Comparison of ENCODE assay signal across 15 mouse cellular contexts in genomic region chr5:106705162-106705561, GRCm38 (mm10). TPM values are rescaled to one million over a fixed set of nuclear protein-coding genes. Genes with fewer than 3 reads are reported as not detected.
A peak's percentile ranks its signal among the peaks of the same experiment; 100 is the strongest.
DNase-seq lines count a peak whose midpoint lies in the region; ATAC-seq and TF ChIP-seq lines count a peak whose summit lies in the region.
"Had no signal": no experiment of that assay in that cellular context is flagged by ENCODE, and none has a peak within 500 bp of the region (broad histone marks: within the 10 kb centered on the region; RNA-seq: fewer than 3 reads in every experiment).

No protein-coding gene starts in this region.

- peak; percentile 74 for ATAC-seq in erythroblast, adult 5-6 weeks (replicated peaks; ENCODE audit: low FRiP score, poor library complexity, severe bottlenecking)
- ATAC-seq in liver, embryonic 14.5 days (ENCODE audit: insufficient read depth) = peak; percentile 76
- ATAC-seq: hindbrain, postnatal 0 days; midbrain, embryonic 16.5 days had no signal

- H3K4me2 ChIP-seq in liver, embryonic 14.5 days (ENCODE audit: low read depth) = peak overlapping the region; percentile 57
- H3K4me2 ChIP-seq: embryonic facial prominence, embryonic 15.5 days had no signal

- H3K27me3 ChIP-seq in liver, embryonic 14.5 days (ENCODE audit: control insufficient read depth, insufficient read depth, low read length) = no peaks in the 10 kb centered on the region
- H3K27me3 ChIP-seq: CH12.LX; embryonic facial prominence, embryonic 15.5 days had no signal

- peak overlapping the region; percentile 79 for H3K27ac ChIP-seq in liver, embryonic 14.5 days
- H3K27ac ChIP-seq: embryonic facial prominence, embryonic 15.5 days; hindbrain, postnatal 0 days; kidney, postnatal 0 days had no signal

- peak overlapping the region in 1 of 2 experiments; percentile 4; a peak in 1 of 4 replicates for H3K4me3 ChIP-seq in liver, embryonic 14.5 days (ENCODE audit: insufficient read depth in 1 of 2, low read depth in 2 of 2, low read length in 2 of 2)
- H3K4me3 ChIP-seq: embryonic facial prominence, embryonic 15.5 days had no signal

- 18% methylated on average over 5 of the region's 5 CpGs for WGBS in liver, embryonic 14.5 days (ENCODE audit: insufficient replicate concordance)

- H3K36me3 ChIP-seq in liver, embryonic 14.5 days (replicated peaks; ENCODE audit: control insufficient read depth, insufficient read depth, low read depth) = no peaks in the 10 kb centered on the region
- H3K36me3 ChIP-seq: embryonic facial prominence, embryonic 15.5 days had no signal

- H3K9ac ChIP-seq in liver, embryonic 14.5 days (replicated peaks) = peak overlapping the region; percentile 53
- H3K9ac ChIP-seq: embryonic facial prominence, embryonic 15.5 days had no signal

- DNase-seq in ovary, postnatal 36 days (ENCODE audit: low spot score) = peak; percentile 31
- no peak for DNase-seq in ovary, postnatal 10 days (ENCODE audit: low spot score)
- peak; percentile 68 to 73 (median 71) for DNase-seq in liver, embryonic 14.5 days (ENCODE audit: low read depth in 3 of 3, low spot score in 3 of 3)
- peak; percentile 56 for DNase-seq in testis, postnatal 10 days (ENCODE audit: low spot score)
- no peak for DNase-seq in layer of hippocampus, postnatal 10 days (ENCODE audit: low spot score in 2 of 2)
- no peak for DNase-seq in embryo, embryonic 10 days (ENCODE audit: low spot score)
- DNase-seq: adrenal gland, postnatal 36 days; cerebellum, postnatal 10 days; lung, postnatal 10 days had no signal

- TF ChIP-seq EP300 in liver, embryonic 14.5 days (IDR thresholded peaks at IDR 0.05; ENCODE audit: low read depth) = peak; percentile 83

- peaks cover 33 to 48% of the 10 kb centered on the region in 2 experiments for H3K4me1 ChIP-seq in liver, embryonic 14.5 days (replicated peaks; ENCODE audit: control insufficient read depth in 2 of 2, insufficient read depth in 2 of 2, low read length in 1 of 2)

- H3K9me3 ChIP-seq in liver, embryonic 14.5 days (ENCODE audit: control insufficient read depth, low read length) = no peaks in the 10 kb centered on the region
- H3K9me3 ChIP-seq: embryonic facial prominence, embryonic 15.5 days had no signal

- TF ChIP-seq CTCF in liver, embryonic 14.5 days (IDR thresholded peaks at IDR 0.05; ENCODE audit: low read depth) = no peak

RNA-seq across cellular contexts. Expression of gene Zfp644, which starts 8.1 kb away (rescaled TPM):
- total RNA-seq in erythroblast, adult 5-6 weeks (2015; ENCODE audit: low replicate concordance) = 48.7 and 51.7 TPM in 2 replicates
- 62.7 and 68.0 TPM in 2 replicates for total RNA-seq in erythroblast, adult 5-6 weeks (2017; ENCODE audit: low replicate concordance)
- polyA plus RNA-seq in liver, embryonic 14.5 days (2012; rRNA removed) = 6.9 and 11.0 TPM in 2 replicates
- 19.4 and 21.8 TPM in 2 replicates for polyA plus RNA-seq in liver, embryonic 14.5 days (2014; fragmentation: Nextera tagmentation; extraction: Ambion mirVana)
- 10 to 100 TPM; 84.2 to 87.7 TPM for total RNA-seq in layer of hippocampus, postnatal 10 days (2021)

Comparison
In these comparisons a context has a peak if more than half of its experiments do, and no peak if none do; other contexts are left out.
1. DNase-seq: peak in ovary, postnatal 36 days (single experiment), liver, embryonic 14.5 days (3 of 3) and testis, postnatal 10 days (single experiment); none in ovary, postnatal 10 days (single experiment), layer of hippocampus, postnatal 10 days (0 of 2) and embryo, embryonic 10 days (single experiment).